In the genomic region with DNA sequence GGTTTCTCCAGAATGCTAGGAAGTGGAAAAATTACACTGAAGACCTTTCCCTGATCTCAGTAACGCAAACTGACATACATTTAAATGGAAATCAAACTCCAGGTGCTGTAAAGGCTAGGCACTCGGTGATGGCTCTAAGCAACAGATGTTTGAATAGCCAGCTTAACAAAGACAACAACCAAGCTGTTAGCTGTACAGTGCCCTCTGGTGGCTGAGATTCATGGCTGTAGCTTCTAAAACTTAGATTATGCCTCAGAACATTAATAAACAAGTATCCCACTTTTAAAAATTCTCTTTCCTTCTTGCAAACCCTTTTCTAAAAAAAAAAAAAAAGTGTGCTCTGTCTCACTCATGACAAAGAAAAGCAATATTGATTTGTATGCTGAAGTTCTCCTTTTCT, we compare ENCODE assay signal across 8 mouse cellular contexts.
DNase-seq lines count a peak whose midpoint lies in the region; TF ChIP-seq lines count a peak whose summit lies in the region.

No protein-coding gene starts in this region.

- TF ChIP-seq POLR2A in brain, embryonic 14.5 days (IDR thresholded peaks at IDR 0.05; ENCODE audit: borderline replicate concordance, extremely low read depth, insufficient read depth, insufficient read length, poor library complexity, severe bottlenecking), result no peak

- peak; percentile 72 for TF ChIP-seq CTCF in brain, embryonic 14.5 days (IDR thresholded peaks at IDR 0.05; ENCODE audit: borderline replicate concordance, extremely low read depth, insufficient read depth, insufficient read length)
- peak; percentile 78 for TF ChIP-seq CTCF in gastrocnemius, adult 2 months (IDR thresholded peaks at IDR 0.05)
- peak; percentile 90 for TF ChIP-seq CTCF in layer of hippocampus, adult 2 months (conservative IDR thresholded peaks at IDR 0.05)

- intact Hi-C loops in gastrocnemius, adult 2 months (cut with DNase I), result loop anchor here (5.0 kb wide), 2 partner anchors 159 to 789 kb away; no protein-coding TSS in a partner anchor

- H3K27ac ChIP-seq in gastrocnemius, adult 2 months, result no peak overlapping the region
- no peak overlapping the region for H3K27ac ChIP-seq in layer of hippocampus, adult 2 months

- DNase-seq in cerebellum, postnatal 14 days, result peak; percentile 58 to 75
- no peak for DNase-seq in cerebellum, adult 9-11 months
- DNase-seq in 416B (ENCODE audit: low read depth), result peak; percentile 49
- peak; percentile 83 for DNase-seq in brain, embryonic 14.5 days (ENCODE audit: low read depth)
- peak; percentile 58 for DNase-seq in gastrocnemius, adult 2 months
- peak; percentile 7 to 60 for DNase-seq in layer of hippocampus, adult 2 months (ENCODE audit: low spot score in 2 of 2)
- DNase-seq in neural tube, embryonic 10.5 days (ENCODE audit: extremely low spot score, low spot score), result peak; percentile 51
- DNase-seq in spleen, postnatal 36 days (ENCODE audit: low spot score in 2 of 2), result no peak

- no peak overlapping the region for H3K4me3 ChIP-seq in gastrocnemius, adult 2 months
- H3K4me3 ChIP-seq in layer of hippocampus, adult 2 months, result no peak overlapping the region

Comparison
In these comparisons a context has a peak if more than half of its experiments do, and no peak if none do; other contexts are left out.
1. DNase-seq: peak in cerebellum, postnatal 14 days (2 of 2), 416B (single experiment), brain, embryonic 14.5 days (single experiment), gastrocnemius, adult 2 months (single experiment), layer of hippocampus, adult 2 months (2 of 2) and neural tube, embryonic 10.5 days (single experiment); none in cerebellum, adult 9-11 months (single experiment) and spleen, postnatal 36 days (0 of 2).
2. Peak in every context shown above with its lines, with median percentiles within 50 percentile points of each other: CTCF ChIP-seq.